Mouse (Mus musculus) ES-Bruce4 (cell line): ENCODE results near the gene Tmem14a. TPM values are rescaled to one million over a fixed set of nuclear protein-coding genes. Genes with fewer than 3 reads are reported as not detected.

Experiments
- H3K27ac ChIP-seq: 2 replicates; pipeline ENCODE4 v1.5.1; 2012; ENCODE audit warnings: low read length, inconsistent platforms; ENCODE audit not compliant: insufficient read depth
- H3K27me3 ChIP-seq: 2 replicates; pipeline ENCODE4 v1.6.1; 2012; ENCODE audit warnings: mild to moderate bottlenecking, low read length, inconsistent platforms; ENCODE audit not compliant: control insufficient read depth, poor library complexity, insufficient read depth, severe bottlenecking
- H3K36me3 ChIP-seq: 2 replicates; pipeline ENCODE4 v1.6.1; 2012; ENCODE audit warnings: inconsistent platforms, mild to moderate bottlenecking, low read length, moderate library complexity; ENCODE audit not compliant: control insufficient read depth, poor library complexity, insufficient read depth, severe bottlenecking
- H3K4me1 ChIP-seq: one replicate; pipeline ENCODE4 v1.8.1; 2011; ENCODE audit warnings: low read length; ENCODE audit not compliant: control insufficient read depth, insufficient read depth
- H3K4me3 ChIP-seq: 2 replicates; pipeline ENCODE4 v1.5.1; 2011; ENCODE audit warnings: low read depth, mild to moderate bottlenecking, low read length
- H3K9ac ChIP-seq: 2 replicates; pipeline ENCODE4 v1.6.1; 2012; ENCODE audit warnings: low read depth, mild to moderate bottlenecking, inconsistent platforms; ENCODE audit not compliant: poor library complexity, severe bottlenecking
- H3K9me3 ChIP-seq: replicated peaks from 2 replicates; pipeline ENCODE4 v1.6.1; 2012; ENCODE audit warnings: mild to moderate bottlenecking, low read length, inconsistent platforms; ENCODE audit not compliant: control insufficient read depth, poor library complexity, insufficient read depth, severe bottlenecking
- CTCF ChIP-seq: IDR thresholded peaks from one replicate; pipeline ENCODE4 v1.8.1; 2011; ENCODE audit warnings: low read depth, low read length
- EP300 ChIP-seq: IDR thresholded peaks from 2 replicates; pipeline ENCODE4 v1.6.1; 2011; ENCODE audit warnings: low read depth, low read length; ENCODE audit not compliant: insufficient read depth
- POLR2A ChIP-seq: IDR thresholded peaks from one replicate; pipeline ENCODE4 v1.8.1; 2011; ENCODE audit warnings: low read length; ENCODE audit not compliant: insufficient read depth
- polyA plus RNA-seq: library from polyadenylated mRNA; stranded (reverse); fragments of >200 nt; gene quantifications from 2 replicates; pipeline ENCODE4 v1.2.4, GENCODE M21; 2011; ENCODE audit warnings: low read depth; ENCODE audit not compliant: missing spikeins, insufficient read depth, insufficient read length

The Tmem14a gene
- polyA plus RNA-seq, 1 experiment, result 6.6 TPM

- Histone ChIP-seq H3K27me3 (no peaks in the 10 kb centered on the region), H3K9ac (no peak overlapping the region), H3K27ac (peak overlapping the region; percentile 51; the same call in 1 of the 2 replicates), H3K9me3 (no peaks in the 10 kb centered on the region), H3K4me1 (peaks cover 3% of the 10 kb centered on the region), H3K36me3 (no peaks in the 10 kb centered on the region), H3K4me3 (no peak overlapping the region)
- TF ChIP-seq POLR2A, result no peak
- no peak for TF ChIP-seq EP300
Observed at GRCm38 (mm10) chr1:21230376-21230775, 12.0 kb downstream of the Tmem14a start.

DNA sequence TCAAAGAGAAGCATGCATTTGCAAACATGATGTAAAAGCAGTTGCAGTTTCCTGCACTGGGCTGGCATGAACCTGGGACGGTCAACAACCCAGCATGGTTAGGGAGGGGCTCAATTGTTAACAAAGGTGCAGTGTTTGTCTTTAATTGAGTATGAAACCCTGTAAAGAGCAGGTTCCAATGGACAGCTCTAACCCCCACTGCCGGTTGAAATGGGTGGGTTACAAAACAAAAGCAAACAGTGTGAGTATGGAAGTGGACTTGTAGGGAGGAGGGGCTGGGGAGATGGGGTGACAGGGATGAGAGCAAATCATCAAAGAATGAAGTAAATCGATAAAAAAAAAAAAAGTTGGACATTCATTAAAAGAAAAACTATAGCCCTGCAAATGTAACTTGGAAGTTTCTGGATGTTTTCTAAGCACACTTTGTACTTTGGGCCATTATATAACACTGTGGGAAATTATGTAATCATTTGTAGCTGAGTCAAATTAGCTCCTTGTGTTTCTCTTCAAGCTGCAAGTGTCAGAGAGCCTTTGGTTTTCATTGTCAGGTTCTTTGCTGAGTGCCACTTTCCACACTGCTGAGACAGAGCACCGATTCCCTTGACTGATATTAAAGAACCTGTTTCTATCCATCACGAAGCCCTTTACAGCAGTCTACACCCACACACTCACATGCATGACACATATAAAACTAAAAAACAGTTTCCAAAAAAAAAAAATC is 13.5 kb downstream of the Tmem14a start:
- TF ChIP-seq EP300 (peak; percentile 22; the same call in 1 of the 2 replicates), POLR2A (no peak), CTCF (no peak)
- Histone ChIP-seq H3K27ac (no peak overlapping the region), H3K4me3 (no peak overlapping the region), H3K4me1 (peaks cover 3% of the 10 kb centered on the region), H3K9me3 (no peaks in the 10 kb centered on the region), H3K27me3 (no peaks in the 10 kb centered on the region), H3K9ac (no peak overlapping the region), H3K36me3 (no peaks in the 10 kb centered on the region)

DNA sequence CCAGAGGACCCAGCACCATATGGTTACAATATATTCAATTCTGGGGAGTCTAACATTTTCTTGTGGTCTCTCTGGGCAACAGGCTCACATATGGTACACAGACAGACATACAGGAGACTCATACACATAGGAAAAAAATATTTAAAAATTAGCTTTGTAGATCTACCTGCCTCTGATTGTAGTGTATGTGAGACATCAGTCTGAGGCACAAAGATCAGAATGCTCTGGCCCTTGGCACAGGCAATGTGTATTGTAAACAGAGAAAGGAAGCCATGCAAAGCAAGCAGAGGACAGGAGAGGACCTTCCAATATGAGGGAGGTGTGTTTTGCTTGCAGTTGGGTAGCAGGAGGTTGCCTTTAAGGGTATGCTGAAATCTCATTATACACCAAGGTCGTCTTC is 14.1 kb downstream of the Tmem14a start:
- no peak for TF ChIP-seq CTCF
- no peak for TF ChIP-seq EP300
- no peak for TF ChIP-seq POLR2A
- no peak overlapping the region for H3K9ac ChIP-seq
- peaks cover 3% of the 10 kb centered on the region for H3K4me1 ChIP-seq

GRCm38 (mm10) chr1:21235359-21235758 is 17.0 kb downstream of the Tmem14a start:
- Histone ChIP-seq H3K27ac (no peak overlapping the region), H3K4me3 (no peak overlapping the region), H3K9ac (no peak overlapping the region), H3K27me3 (no peaks in the 10 kb centered on the region), H3K36me3 (no peaks in the 10 kb centered on the region), H3K9me3 (no peaks in the 10 kb centered on the region), H3K4me1 (peaks cover under 1% of the 10 kb centered on the region)
- TF ChIP-seq POLR2A, result no peak
- TF ChIP-seq EP300, result no peak
- TF ChIP-seq CTCF, result no peak

More for the DNA sequence above, 14.1 kb downstream of the Tmem14a start:
- no peak overlapping the region for H3K27ac ChIP-seq
- no peaks in the 10 kb centered on the region for H3K36me3 ChIP-seq
- no peak overlapping the region for H3K4me3 ChIP-seq
- H3K9me3 ChIP-seq, result no peaks in the 10 kb centered on the region
- no peaks in the 10 kb centered on the region for H3K27me3 ChIP-seq

GRCm38 (mm10) chr1:21239911-21240898 is 21.8 kb downstream of the Tmem14a start, which contains the start of gene Gsta3:
Gene Gsta3 (plus strand): TSS chr1:21240589.
- no peaks in the 10 kb centered on the region for H3K36me3 ChIP-seq
- no peaks in the 10 kb centered on the region for H3K9me3 ChIP-seq
- no peak within 1 kb of the TSS for H3K4me3 ChIP-seq
- no peaks in the 10 kb centered on the region for H3K4me1 ChIP-seq
- H3K9ac ChIP-seq, result no peak within 1 kb of the TSS
- no peak within 1 kb of the TSS for H3K27ac ChIP-seq
- H3K27me3 ChIP-seq, result no peaks in the 10 kb centered on the region
- no peak for TF ChIP-seq CTCF
- no peak for TF ChIP-seq EP300
- no peak for TF ChIP-seq POLR2A
